Mouse (Mus musculus): Measurements from ENCODE around the gene Sv2b. TPM values are rescaled to one million over a fixed set of nuclear protein-coding genes. Genes with fewer than 3 reads are reported as not detected.
"Not testable (repeated sequence)": the region's sequence is repeated elsewhere in the genome, so short reads cannot be mapped to it uniquely, and the experiment has no call there.

Gene Sv2b
- total and polyA plus RNA-seq, 2 experiments from 2014 or later: 21.2 to 54.1 TPM

DNA sequence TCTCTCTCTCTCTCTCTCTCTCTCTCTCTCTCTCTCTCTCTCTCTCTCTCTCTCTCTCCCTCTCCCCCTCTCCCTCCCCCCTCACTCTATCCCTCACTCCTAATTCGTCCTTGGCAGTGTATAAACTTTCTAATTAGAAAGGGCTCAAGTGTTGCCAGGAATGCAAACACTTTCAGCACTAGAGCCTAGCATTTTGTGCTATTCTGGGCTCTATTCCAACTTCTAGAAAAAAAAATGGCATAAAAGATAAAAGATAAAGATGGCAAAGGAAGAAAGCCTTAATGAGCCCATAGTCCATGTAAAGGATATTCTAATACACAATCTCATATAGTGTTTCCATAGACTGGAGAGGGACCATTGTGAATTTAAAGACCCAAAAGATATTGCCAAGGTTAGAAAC lies 88.3 kb downstream of the Sv2b start:
- peak; percentile 84 for ATAC-seq

GRCm38 (mm10) chr7:75220296-75220695 lies 88.8 kb downstream of the Sv2b start:
- ATAC-seq (no peak), DNase-seq (no peak)
- H3K4me2 ChIP-seq (ENCODE audit: low read depth): no peak overlapping the region
- no peak overlapping the region for H3K9ac ChIP-seq
- H3K27ac ChIP-seq (ENCODE audit: low read depth, low read length): no peak overlapping the region
- no peak for TF ChIP-seq CTCF (IDR thresholded peaks at IDR 0.05; ENCODE audit: low read depth)
- no peaks in the 10 kb centered on the region for H3K36me3 ChIP-seq (ENCODE audit: insufficient read depth)
- no peaks in the 10 kb centered on the region for H3K4me1 ChIP-seq (ENCODE audit: insufficient read depth)
- 0 out of 2 replicates have a peak, but pooled peaks cover 8% of the 10 kb centered on the region for H3K9me3 ChIP-seq (ENCODE audit: low read length)
- no peak overlapping the region for H3K4me3 ChIP-seq (ENCODE audit: low read depth, low read length)
- H3K27me3 ChIP-seq (ENCODE audit: insufficient read depth, low read length): no peaks in the 10 kb centered on the region

More for the DNA sequence above, 88.3 kb downstream of the Sv2b start:
- WGBS: 5% methylated on average over 1 of the region's 1 CpGs
- Histone ChIP-seq H3K9me3 (ENCODE audit: low read length) (0 out of 2 replicates have a peak, but pooled peaks cover 8% of the 10 kb centered on the region), H3K9ac (no peak overlapping the region), H3K27me3 (ENCODE audit: insufficient read depth, low read length) (no peaks in the 10 kb centered on the region), H3K4me1 (ENCODE audit: insufficient read depth) (no peaks in the 10 kb centered on the region), H3K4me2 (ENCODE audit: low read depth) (no peak overlapping the region), H3K27ac (ENCODE audit: low read depth, low read length) (no peak overlapping the region), H3K4me3 (ENCODE audit: low read depth, low read length) (no peak overlapping the region), H3K36me3 (ENCODE audit: insufficient read depth) (no peaks in the 10 kb centered on the region)
- DNase-seq: peak; percentile 62
- no peak for TF ChIP-seq CTCF (IDR thresholded peaks at IDR 0.05; ENCODE audit: low read depth)

DNA sequence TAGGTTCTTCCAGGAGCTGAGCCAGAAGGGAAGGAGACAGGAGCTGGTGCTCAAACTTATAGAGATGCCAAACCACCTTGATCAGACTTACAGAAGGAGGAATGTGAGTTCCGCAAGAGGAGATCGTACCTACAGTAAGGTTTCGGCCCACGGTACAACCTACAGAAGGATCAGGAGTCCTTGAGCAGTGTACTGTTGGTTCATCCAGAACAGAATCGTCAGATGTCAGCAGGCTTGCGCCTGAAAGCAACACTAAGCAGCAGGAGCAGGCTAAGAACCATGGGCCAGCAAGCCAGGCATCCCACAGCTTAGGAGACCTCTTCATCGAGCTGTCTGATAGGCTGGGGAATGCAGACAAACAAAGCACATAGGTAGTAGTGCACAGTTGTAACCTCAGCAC lies 92.9 kb downstream of the Sv2b start:
- H3K4me1 ChIP-seq (ENCODE audit: insufficient read depth): no peaks in the 10 kb centered on the region
- DNase-seq (no peak), ATAC-seq (no peak)
- H3K27me3 ChIP-seq (ENCODE audit: insufficient read depth, low read length): no peaks in the 10 kb centered on the region
- H3K4me2 ChIP-seq (ENCODE audit: low read depth): no peak overlapping the region
- 0 out of 2 replicates have a peak, but pooled peaks cover 4% of the 10 kb centered on the region for H3K9me3 ChIP-seq (ENCODE audit: low read length)
- H3K9ac ChIP-seq: no peak overlapping the region
- WGBS: 86% methylated on average over 7 of the region's 7 CpGs
- no peak overlapping the region for H3K27ac ChIP-seq (ENCODE audit: low read depth, low read length)
- H3K4me3 ChIP-seq (ENCODE audit: low read depth, low read length): no peak overlapping the region
- no peak for TF ChIP-seq CTCF (IDR thresholded peaks at IDR 0.05; ENCODE audit: low read depth)
- no peaks in the 10 kb centered on the region for H3K36me3 ChIP-seq (ENCODE audit: insufficient read depth)

DNA sequence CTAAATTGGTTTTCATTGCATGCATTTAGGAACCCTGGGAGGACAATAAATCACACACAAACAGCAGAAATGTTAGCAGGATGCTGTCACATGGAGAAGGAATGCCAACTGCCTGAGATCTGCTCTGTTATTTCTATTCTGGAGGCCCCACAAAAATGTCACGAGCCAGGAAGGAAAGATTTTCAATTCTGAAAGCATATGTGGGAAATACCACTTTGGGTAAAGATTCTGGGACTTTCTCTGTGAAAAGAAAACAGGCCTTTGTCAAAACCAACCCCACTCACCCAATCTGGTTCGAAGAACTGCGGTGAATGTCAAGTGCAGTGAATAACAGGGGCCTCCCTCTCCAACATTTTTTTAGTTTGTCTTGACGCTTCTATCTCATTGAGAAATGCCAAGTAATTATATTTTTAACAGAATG lies 99.8 kb downstream of the Sv2b start:
- Histone ChIP-seq H3K9me3 (ENCODE audit: low read length) (no peaks in the 10 kb centered on the region), H3K27ac (ENCODE audit: low read depth, low read length) (peak overlapping the region; percentile 62), H3K4me3 (ENCODE audit: low read depth, low read length) (no peak overlapping the region), H3K27me3 (ENCODE audit: insufficient read depth, low read length) (no peaks in the 10 kb centered on the region), H3K4me1 (ENCODE audit: insufficient read depth) (peaks cover 8% of the 10 kb centered on the region; the same call in 1 of the 2 replicates), H3K9ac (no peak overlapping the region), H3K4me2 (ENCODE audit: low read depth) (no peak overlapping the region), H3K36me3 (ENCODE audit: insufficient read depth) (no peaks in the 10 kb centered on the region)
- DNase-seq (peak; percentile 82), ATAC-seq (peak; percentile 86)
- TF ChIP-seq CTCF (IDR thresholded peaks at IDR 0.05; ENCODE audit: low read depth): no peak
- WGBS: 14% methylated on average over 4 of the region's 4 CpGs

DNA sequence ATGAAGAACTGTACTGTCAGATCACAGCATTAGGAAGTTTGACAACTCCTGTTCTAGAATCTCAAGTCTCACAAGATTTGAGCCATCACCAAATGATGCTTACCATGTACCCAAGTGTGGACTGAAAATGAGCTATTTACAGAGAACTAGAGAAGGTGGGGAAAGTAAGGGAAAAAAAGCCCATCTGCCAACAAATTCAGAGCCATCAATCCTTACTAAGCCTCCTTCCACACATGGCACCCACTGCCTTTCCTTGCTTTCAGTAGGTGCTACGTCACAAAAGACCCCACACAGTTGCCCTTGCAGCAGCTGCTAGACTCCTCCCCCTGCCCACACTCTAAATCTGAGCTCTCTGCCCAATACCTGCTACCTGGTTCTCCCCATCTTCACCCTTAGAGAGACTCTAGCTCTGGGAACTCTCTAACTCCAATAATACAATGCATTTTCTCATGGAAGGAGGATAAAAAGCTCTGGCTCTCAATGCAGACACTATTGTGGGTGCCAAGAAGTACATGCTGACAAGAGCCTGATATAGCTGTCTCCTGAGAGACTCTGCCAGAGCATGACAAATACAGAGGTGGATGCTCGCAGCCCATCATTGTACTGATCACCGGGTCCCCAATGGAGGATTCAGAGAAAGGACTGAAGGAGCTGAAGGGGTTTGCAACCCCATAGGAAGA lies 101.0 kb downstream of the Sv2b start:
- Histone ChIP-seq H3K36me3 (ENCODE audit: insufficient read depth) (no peaks in the 10 kb centered on the region), H3K9me3 (ENCODE audit: low read length) (no peaks in the 10 kb centered on the region), H3K9ac (no peak overlapping the region), H3K4me1 (ENCODE audit: insufficient read depth) (peaks cover 8% of the 10 kb centered on the region; the same call in 1 of the 2 replicates), H3K4me2 (ENCODE audit: low read depth) (no peak overlapping the region), H3K27ac (ENCODE audit: low read depth, low read length) (no peak overlapping the region), H3K4me3 (ENCODE audit: low read depth, low read length) (no peak overlapping the region), H3K27me3 (ENCODE audit: insufficient read depth, low read length) (no peaks in the 10 kb centered on the region)
- TF ChIP-seq CTCF (IDR thresholded peaks at IDR 0.05; ENCODE audit: low read depth): no peak
- ATAC-seq (no peak), DNase-seq (no peak)
- 61% methylated on average over 3 of the region's 3 CpGs for WGBS

DNA sequence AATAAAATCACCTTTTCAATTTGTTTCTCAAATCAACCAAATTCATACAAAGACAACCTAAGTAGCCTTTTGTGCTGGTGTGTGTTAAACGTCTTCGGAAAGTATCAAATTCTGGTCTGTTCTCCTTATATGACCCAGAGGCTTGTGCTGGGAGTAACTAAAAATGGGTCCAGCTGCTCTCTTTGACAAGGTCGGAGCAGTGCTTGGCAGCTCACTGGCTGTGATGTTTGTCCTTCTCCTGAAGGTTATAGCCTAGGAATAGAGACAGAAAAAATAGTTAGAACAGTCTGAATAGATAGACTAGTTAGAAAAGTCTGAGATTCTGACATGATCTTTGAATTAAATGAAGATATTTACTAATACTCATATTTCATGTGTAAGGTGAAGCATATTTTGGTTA lies 102.4 kb downstream of the Sv2b start:
- no peaks in the 10 kb centered on the region for H3K36me3 ChIP-seq (ENCODE audit: insufficient read depth)
- ATAC-seq: no peak
- H3K27ac ChIP-seq (ENCODE audit: low read depth, low read length): no peak overlapping the region
- no peak for TF ChIP-seq CTCF (IDR thresholded peaks at IDR 0.05; ENCODE audit: low read depth)
- no peak overlapping the region for H3K4me2 ChIP-seq (ENCODE audit: low read depth)
- no peak for DNase-seq
- H3K4me3 ChIP-seq (ENCODE audit: low read depth, low read length): no peak overlapping the region
- WGBS: 93% methylated on average over 3 of the region's 3 CpGs
- no peaks in the 10 kb centered on the region for H3K9me3 ChIP-seq (ENCODE audit: low read length)
- H3K9ac ChIP-seq: no peak overlapping the region
- H3K27me3 ChIP-seq (ENCODE audit: insufficient read depth, low read length): no peaks in the 10 kb centered on the region
- peaks cover 8% of the 10 kb centered on the region; the same call in 1 of the 2 replicates for H3K4me1 ChIP-seq (ENCODE audit: insufficient read depth)

GRCm38 (mm10) chr7:75205386-75205785 lies 103.7 kb downstream of the Sv2b start:
- Histone ChIP-seq H3K9ac (no peak overlapping the region), H3K27ac (ENCODE audit: low read depth, low read length) (no peak overlapping the region), H3K9me3 (ENCODE audit: low read length) (no peaks in the 10 kb centered on the region), H3K4me3 (ENCODE audit: low read depth, low read length) (no peak overlapping the region), H3K4me1 (ENCODE audit: insufficient read depth) (peaks cover 8% of the 10 kb centered on the region; the same call in 1 of the 2 replicates), H3K4me2 (ENCODE audit: low read depth) (no peak overlapping the region), H3K36me3 (ENCODE audit: insufficient read depth) (no peaks in the 10 kb centered on the region), H3K27me3 (ENCODE audit: insufficient read depth, low read length) (no peaks in the 10 kb centered on the region)
- TF ChIP-seq CTCF (IDR thresholded peaks at IDR 0.05; ENCODE audit: low read depth): no peak
- no peak for ATAC-seq
- 60% methylated on average over 3 of the region's 3 CpGs for WGBS
- DNase-seq: no peak

DNA sequence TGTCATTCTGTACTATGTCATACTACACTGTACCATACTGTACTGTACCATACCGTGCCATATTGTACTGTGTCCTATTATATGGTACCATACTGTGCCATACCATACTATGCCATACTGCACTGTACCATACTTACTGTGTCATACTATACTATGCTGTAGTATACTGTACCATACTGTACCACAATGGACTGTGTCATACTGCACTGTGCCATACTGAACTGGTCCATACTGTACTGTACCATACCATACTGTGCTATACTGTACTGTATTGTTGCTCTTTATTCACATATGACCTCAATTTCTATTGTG lies 114.2 kb downstream of the Sv2b start:
- H3K36me3 ChIP-seq (ENCODE audit: insufficient read depth); H3K4me2 ChIP-seq (ENCODE audit: low read depth); H3K9me3 ChIP-seq (ENCODE audit: low read length); H3K4me1 ChIP-seq (ENCODE audit: insufficient read depth); H3K27ac ChIP-seq (ENCODE audit: low read depth, low read length); H3K27me3 ChIP-seq (ENCODE audit: insufficient read depth, low read length); H3K9ac ChIP-seq; DNase-seq; H3K4me3 ChIP-seq (ENCODE audit: low read depth, low read length): not testable (repeated sequence)
- WGBS: 97% methylated on average over 1 of the region's 1 CpGs
- peak; percentile 54; the same call in 1 of the 2 replicates for ATAC-seq

Measured in forebrain, postnatal 0 days (tissue).